Mouse (Mus musculus) neural tube, embryonic 10.5 days (tissue): Measurements from ENCODE around the gene Atp8a2.

Source experiments
- DNase-seq: peaks from one replicate; pipeline ENCODE4 v3.0.0-alpha.2; 2017; ENCODE audit warnings: low spot score; ENCODE audit errors: extremely low spot score

Gene Atp8a2

GRCm38 (mm10) chr14:59928781-59929180 lies 268.2 kb downstream of the Atp8a2 start:
- DNase-seq: no peak

DNA sequence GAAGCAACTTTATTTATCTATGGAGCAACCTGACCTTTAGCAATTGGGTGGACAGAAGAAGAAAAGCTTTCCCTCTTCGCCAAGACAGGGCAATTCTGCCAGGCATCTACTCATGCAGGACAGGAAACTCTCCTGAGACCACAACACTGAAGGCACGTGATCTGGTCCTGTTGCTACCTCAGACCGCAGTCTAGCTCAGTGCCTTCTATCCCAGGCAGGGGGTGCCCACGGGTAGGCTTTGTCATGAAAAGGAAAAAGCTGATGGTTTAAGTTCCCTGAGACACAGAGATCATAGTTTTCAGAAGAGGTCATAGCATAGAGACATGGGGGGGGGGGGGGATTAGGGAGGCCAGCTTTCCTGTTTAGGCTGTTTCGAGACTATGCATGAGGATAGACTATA lies 269.2 kb downstream of the Atp8a2 start:
- no peak for DNase-seq

- no peak for DNase-seq
Measured at GRCm38 (mm10) chr14:59919865-59920264, 277.1 kb downstream of the Atp8a2 start.

DNA sequence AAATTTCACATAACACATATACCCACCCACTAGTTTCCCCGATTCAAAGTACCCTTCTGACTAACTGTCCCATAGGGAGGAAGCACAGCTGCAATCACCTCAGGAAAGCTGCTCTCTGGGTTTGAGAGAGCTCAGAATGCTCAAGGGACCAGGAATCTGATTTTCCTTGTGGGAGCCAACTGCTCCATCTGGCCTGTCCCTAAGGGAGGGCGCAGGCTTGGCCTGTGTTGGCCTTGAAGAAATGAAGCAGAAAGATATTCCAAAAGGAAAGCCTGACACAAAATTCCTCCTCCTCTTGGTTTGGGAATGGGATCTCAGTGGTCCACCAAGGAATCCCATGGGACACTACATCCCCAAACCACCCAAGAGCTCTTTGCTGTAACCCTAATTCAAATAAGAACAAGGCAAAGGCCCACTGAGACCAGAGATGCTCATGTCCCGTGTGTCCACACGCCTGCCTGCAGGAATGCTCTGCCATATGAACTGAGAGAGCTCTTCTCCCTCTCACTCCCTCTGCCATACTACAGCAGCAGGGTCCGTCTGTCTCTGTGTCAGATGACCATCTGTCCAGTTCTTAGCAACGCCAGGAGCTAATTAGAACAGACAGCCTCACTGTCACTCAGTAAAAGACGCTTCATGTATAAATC lies 293.4 kb downstream of the Atp8a2 start:
- DNase-seq: no peak

DNA sequence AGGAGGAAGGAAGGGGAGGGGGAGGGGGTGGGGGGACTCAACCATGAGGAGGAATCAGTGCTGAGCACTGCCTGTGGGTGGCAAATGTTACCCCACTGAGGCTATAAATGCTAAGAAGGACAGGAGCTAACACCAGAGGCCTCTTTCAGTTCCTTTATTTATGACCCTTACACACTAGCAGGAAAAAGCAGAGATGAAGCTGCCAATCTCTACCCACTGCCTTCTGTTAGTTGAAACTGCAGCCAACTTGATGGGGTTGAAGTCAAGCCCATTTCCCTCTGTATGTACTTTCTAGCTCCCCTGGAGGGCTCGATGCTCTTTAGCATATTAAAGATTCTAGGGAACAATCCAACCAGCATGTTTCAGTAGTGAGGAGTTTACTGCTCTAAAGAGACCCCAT lies 303.0 kb downstream of the Atp8a2 start:
- DNase-seq: no peak

- no peak for DNase-seq
Measured at GRCm38 (mm10) chr14:59892084-59892483, 304.9 kb downstream of the Atp8a2 start.

DNA sequence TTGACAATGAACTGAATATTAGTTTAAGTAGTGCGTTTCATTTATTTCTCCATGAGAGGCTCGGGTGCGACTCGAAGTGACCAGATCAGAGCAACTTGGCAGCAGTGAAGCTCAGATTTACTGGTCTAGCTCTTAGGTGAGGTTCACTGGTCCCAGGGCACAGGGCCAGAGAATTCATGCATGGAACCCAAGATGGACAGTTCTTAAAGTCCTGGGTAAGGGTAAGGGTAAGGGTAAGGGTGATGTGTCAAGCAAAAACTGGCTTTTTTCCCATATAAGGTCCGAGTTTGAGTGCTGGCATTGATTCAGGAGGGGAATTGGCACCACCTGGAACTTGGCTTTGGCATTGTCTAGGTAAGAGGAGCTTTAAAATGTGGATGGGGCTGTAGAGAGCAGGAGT lies 305.5 kb downstream of the Atp8a2 start:
- DNase-seq: no peak

DNA sequence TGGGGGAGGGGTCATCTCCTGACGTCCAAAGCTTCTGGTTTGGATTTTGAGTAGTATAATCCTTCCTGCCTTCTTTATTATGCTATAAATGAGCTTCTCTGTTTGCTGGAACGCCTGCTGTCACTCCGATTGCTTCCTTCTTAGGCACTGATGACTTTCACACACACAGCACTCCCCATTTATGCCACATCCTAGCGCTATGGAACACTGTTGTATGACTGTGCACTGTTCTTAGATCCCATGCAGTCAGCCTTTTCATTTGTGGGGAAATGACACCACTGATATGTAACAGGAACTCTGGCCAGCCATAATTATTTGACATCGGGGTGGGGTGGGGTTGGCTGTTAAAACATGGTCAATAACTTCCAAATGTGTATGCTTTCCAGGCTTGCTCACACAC lies 306.2 kb downstream of the Atp8a2 start:
- no peak for DNase-seq

DNA sequence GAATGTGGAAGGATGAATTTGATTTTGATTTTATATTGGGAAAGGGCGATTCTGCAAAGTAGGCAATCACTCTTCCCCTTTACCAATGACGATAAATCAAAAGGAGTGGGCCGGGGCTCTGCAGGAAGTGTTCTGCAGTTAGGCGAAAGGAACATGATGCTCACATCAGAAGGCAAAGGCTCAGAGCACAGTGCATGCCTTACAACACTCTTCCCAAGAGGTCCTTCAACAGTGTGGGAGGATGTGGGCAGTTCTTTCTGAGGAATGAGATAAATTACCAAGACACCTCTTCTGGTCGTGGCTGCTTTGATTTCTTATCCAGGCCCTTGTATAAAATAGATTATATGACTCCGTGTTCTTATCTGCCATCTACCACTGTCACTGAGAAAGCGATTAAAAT lies 306.9 kb downstream of the Atp8a2 start:
- DNase-seq: no peak

- no peak for DNase-seq
Measured at GRCm38 (mm10) chr14:59888446-59888845, 308.5 kb downstream of the Atp8a2 start.

DNA sequence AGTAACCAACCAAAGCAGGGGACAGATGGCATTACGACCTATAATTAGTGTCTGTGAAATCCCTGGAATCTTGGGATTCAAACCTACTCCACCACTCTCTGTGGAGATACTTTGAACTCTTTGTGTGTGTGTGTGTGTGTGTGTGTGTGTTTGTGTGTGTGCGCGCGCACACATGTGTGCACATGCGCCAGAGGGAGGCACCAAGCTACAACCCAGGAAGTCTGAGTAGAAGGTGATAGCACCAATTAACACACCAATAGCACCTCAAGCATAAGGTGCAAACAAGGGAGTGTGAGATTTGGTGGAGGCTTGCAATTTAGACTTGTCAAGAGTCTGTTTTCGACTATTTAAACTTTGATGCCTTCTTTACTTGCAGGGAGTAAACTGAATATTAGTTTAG lies 308.9 kb downstream of the Atp8a2 start:
- no peak for DNase-seq

GRCm38 (mm10) chr14:59887061-59887861 lies 309.7 kb downstream of the Atp8a2 start:
- no peak for DNase-seq

DNA sequence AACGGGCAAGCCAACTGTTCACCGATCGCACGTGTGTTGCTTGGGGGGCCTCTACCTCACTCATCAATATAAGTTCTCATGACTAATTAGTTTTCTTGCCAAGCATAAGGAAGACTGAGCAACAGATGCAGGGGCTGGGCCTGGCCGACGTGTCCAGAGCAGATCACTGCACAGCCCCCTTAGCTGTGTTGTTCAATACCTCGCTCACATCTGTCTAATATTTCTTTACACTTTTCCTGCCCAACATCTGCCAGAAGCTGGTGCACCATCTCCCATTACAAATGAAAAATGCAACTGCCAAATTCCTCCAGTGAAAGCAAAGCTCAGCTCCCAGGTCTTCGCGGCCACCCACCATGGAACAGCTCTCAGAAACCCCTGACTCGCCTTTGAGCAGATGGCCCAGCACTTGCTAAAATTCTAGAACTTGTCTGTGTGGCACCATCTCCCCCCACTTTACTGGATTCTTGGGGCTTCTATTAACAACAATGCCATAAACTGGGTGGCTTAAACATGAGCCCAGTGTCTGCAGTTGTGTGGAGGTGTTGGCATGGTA lies 313.4 kb downstream of the Atp8a2 start:
- no peak for DNase-seq

DNA sequence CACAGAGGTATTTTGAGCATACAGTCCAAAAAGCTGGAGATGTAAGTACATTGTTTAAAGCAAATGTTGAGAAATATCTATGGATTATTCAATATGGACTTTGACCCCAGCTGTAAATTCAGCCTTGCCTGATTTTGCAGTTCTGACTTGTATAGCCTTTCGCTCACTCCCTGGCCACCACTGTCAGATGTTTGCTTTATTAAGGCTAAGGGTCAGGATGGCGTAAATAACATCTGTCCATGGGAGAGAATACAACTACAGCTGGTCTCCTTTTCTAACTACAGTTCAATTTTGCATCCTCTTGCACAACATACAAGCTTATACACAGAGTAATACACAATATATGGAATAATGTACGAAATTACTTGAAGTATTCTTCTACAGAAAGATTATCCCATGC lies 316.1 kb downstream of the Atp8a2 start:
- DNase-seq: no peak

- DNase-seq: no peak
Measured at GRCm38 (mm10) chr14:59878248-59878647, 318.7 kb downstream of the Atp8a2 start.

DNA sequence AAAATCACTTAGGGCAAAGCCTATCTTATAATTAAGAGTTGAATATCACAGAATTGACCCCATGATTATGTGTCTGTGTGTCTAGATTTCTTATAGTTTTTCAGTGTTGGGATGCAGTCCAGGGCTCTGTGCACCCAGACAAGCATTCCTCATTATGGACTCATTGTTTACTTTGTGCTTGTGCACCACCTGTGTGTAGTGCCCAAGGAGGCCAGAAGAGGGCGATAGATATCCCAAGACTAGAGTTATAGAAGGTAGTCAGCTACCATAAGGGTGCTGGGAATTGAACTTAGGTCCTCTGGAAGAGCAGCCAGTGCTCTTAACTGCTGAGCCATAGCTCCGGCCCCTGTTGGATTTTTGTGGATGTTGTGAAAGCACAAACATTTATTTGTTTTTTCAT lies 320.5 kb downstream of the Atp8a2 start:
- no peak for DNase-seq

GRCm38 (mm10) chr14:59868369-59868768 lies 328.6 kb downstream of the Atp8a2 start:
- no peak for DNase-seq

DNA sequence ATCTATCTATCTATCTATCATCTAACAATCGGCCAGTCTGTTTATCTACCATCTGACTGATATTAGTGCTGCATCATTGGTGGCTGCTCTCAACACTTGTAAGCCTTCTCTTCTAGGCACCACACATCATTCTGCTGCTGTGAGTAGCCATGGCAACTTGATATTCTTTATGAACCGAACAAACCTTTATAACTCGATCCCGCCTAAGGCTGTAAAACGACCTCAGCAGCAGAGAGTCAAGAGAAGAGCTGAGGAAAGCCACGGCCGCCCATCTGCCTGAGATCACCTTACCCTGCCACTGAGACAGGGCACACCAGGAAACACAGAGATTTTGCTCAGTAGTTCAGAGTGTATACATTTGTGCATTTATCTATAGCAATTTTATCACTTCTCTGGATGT lies 329.2 kb downstream of the Atp8a2 start:
- no peak for DNase-seq

DNA sequence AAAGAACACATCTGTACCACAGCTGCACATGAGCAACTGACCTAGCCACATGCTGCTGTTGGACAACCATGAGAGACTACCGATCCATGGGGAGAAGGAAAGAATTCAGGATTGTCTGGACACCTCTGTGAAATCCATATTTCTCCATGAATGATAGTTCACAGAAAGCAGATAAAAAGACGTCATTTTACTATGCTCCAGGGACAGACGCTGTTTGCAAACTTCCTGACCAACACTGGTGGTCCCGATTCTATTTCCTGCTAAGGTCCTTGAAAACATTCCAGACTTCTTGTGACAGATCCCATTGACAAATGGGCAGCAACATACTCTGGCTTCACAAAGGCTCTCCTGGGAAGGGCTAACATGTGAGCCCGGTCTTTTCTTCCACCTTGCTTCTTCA lies 331.0 kb downstream of the Atp8a2 start:
- no peak for DNase-seq

DNA sequence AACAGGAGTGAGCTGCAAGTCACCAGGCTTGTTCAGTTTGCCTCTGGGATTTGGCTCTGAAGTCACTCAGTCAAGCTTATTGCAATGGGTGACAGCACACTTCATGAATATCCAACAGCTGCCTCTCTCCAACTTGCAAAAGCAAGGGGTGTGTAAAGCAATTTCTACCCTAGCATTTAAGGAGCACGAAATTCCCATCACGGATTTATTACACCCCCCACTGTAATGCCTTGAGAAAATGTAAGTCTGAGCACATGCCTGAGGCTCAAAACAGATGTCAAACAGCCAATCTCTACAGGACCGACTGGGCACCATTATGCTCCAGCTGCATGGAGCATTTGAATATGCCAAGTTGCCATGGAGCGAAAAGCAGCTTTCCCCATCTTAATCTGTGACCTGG lies 334.6 kb downstream of the Atp8a2 start:
- no peak for DNase-seq

GRCm38 (mm10) chr14:59859830-59860229 lies 337.1 kb downstream of the Atp8a2 start:
- no peak for DNase-seq

DNA sequence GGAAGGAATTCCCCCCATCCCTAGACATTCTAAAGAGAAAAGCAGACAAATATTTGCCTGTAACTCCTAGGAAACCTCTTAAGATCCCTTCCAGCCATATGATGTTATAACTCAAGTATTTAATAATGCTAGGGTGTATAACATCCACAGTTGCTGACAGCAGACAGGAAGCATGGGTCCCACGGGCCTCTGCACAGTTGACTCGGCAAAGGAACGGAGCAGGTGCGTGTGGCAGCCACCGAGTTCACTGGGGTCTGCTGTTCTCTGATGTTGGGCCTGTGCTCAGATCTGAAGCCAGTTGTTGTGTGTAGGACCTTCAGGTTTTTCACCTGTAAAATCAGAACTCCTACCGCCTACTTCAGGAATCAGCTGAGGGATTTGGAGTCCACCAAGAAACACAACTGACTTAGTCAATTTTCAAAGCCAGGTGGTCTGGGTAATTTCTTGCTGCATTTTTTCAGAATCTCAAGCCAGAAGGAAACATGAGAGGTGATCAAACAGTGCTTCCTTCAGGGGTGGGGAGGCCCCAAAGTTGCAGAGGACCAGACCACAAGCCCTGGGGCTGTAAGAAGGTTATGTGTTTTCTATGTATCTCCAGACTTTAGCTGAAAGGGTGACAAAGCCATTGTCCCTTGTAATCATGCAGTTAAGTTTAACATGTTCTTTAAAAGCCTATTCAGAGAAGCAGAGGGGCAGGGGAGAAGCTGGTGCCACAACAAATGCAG lies 338.3 kb downstream of the Atp8a2 start:
- DNase-seq: no peak
